Mouse (Mus musculus) stomach, postnatal 0 days (tissue): ENCODE measurements around the gene Gm10570. TPM values are rescaled to one million over a fixed set of nuclear protein-coding genes. Genes with fewer than 3 reads are reported as not detected.

Experiments used
- ATAC-seq: fragments of 200-750 bp; cut with Nextera tagmentation; 2 replicates; pipeline ENCODE4 v1.8.0; 2017; ENCODE audit not compliant: low FRiP score, low TSS enrichment
- DNase-seq: peaks from one replicate; pipeline ENCODE4 v3.0.0-alpha.2; 2016; ENCODE audit warnings: low spot score
- H3K27ac ChIP-seq: fragments of 300-500 bp; sonication (generic); replicated peaks from 2 replicates; pipeline ENCODE4 v1.5.1; 2014; ENCODE audit warnings: mild to moderate bottlenecking, control low read depth
- H3K27me3 ChIP-seq: fragments of 300-500 bp; sonication (generic); 2 replicates; pipeline ENCODE4 v1.6.1; 2014; ENCODE audit warnings: low read length; ENCODE audit not compliant: control insufficient read depth, insufficient read depth
- H3K36me3 ChIP-seq: fragments of 300-500 bp; sonication (generic); 2 replicates; pipeline ENCODE4 v1.6.1; 2014; ENCODE audit warnings: low read length, mixed read lengths; ENCODE audit not compliant: control insufficient read depth, insufficient read depth
- H3K4me1 ChIP-seq: fragments of 300-500 bp; sonication (generic); replicated peaks from 2 replicates; pipeline ENCODE4 v1.6.1; 2014; ENCODE audit warnings: antibody characterized with exemption; ENCODE audit not compliant: control insufficient read depth, insufficient read depth
- H3K4me2 ChIP-seq: fragments of 300-500 bp; sonication (generic); replicated peaks from 2 replicates; pipeline ENCODE4 v1.6.1; 2014; ENCODE audit warnings: low read depth, mild to moderate bottlenecking, control low read depth, moderate library complexity
- H3K4me3 ChIP-seq: fragments of 300-500 bp; sonication (generic); 2 replicates; pipeline ENCODE4 v1.5.1; 2014; ENCODE audit warnings: low read depth, low read length, control low read depth
- H3K9ac ChIP-seq: fragments of 300-500 bp; sonication (generic); 2 replicates; pipeline ENCODE4 v1.6.1; 2014; ENCODE audit warnings: mild to moderate bottlenecking, low read length, control low read depth, mixed read lengths
- H3K9me3 ChIP-seq: fragments of 300-500 bp; sonication (generic); 2 replicates; pipeline ENCODE4 v1.6.1; 2016; ENCODE audit warnings: low read length; ENCODE audit not compliant: control insufficient read depth
- CTCF ChIP-seq: IDR thresholded peaks from 2 replicates; pipeline ENCODE4 v1.5.1; 2016; ENCODE audit warnings: antibody characterized with exemption, low read depth, mild to moderate bottlenecking, moderate library complexity
- EP300 ChIP-seq: optimal IDR thresholded peaks from 2 replicates; pipeline ENCODE3; 2016; ENCODE audit warnings: antibody characterized with exemption
- WGBS: fragments of 180-500 bp; shearing (Covaris S2); extraction: QIAGEN DNeasy Blood & Tissue Kit; methylation state at CpG from one replicate; pipeline ENCODE4 v1.1.7; 2014; 5-methylcytosine and 5-hydroxymethylcytosine counted together
- polyA plus RNA-seq: library from polyadenylated mRNA; unstranded; fragments of >200 nt; fragmentation: Nextera tagmentation; extraction: Ambion mirVana; gene quantifications from 2 replicates; pipeline ENCODE4 v1.2.1, GENCODE M21; 2015

Gm10570 gene
- polyA plus RNA-seq, 1 experiment from 2014 or later: not detected

DNA sequence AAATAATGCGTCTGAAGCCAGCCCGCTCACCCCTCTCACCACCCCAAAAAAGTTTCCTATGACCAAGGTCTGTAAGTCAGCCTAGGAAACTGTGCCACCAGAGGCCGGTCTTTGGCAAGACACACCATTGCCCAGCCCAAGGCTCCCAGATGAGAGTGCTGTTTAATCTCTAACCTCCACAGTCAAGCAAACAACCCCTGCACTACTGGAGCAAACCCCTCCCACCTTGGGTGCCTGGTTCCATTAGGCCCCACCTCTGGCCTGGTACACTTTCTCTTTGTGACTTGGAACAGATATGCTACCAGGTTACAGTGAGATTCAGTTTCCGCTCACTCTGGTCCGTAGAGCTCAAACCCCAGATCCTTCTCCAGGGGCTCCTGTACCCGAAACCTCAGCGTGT, 41.4 kb downstream of the Gm10570 start:
- peak; percentile 88 for DNase-seq
- ATAC-seq: peak; percentile 91
- Histone ChIP-seq H3K4me2 (peak overlapping the region; percentile 43), H3K4me3 (0 out of 2 replicates have a peak overlapping the region, but pooled peaks have one; percentile 17), H3K9ac (peak overlapping the region; percentile 35; the same call in 1 of the 2 replicates), H3K4me1 (no peaks in the 10 kb centered on the region), H3K27ac (peak overlapping the region; percentile 90), H3K36me3 (no peaks in the 10 kb centered on the region), H3K27me3 (no peaks in the 10 kb centered on the region), H3K9me3 (no peaks in the 10 kb centered on the region)
- 53% methylated on average over 7 of the region's 7 CpGs for WGBS
- TF ChIP-seq CTCF: peak; percentile 29
- no peak for TF ChIP-seq EP300

DNA sequence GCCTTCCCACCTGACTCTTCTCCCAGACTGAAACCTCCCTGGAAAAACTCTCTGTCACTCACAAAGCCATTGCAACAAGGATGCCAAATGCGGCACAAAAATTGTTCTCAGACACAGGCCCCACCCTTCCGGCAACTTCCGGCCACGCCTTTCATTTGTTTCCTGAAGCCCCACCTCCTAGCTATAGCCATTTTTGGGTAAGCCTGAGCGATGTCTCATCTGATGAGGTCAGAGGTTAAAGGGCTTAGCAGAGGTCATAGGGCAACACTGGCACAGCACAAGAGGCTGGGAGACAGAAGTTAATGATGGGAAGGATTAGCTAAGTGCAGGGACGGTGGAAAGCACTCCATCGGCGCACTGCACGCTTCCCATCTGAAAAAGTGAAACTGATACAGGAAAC, 41.9 kb downstream of the Gm10570 start:
- Histone ChIP-seq H3K9ac (peak overlapping the region; percentile 35; the same call in 1 of the 2 replicates), H3K4me2 (peak overlapping the region; percentile 43), H3K27ac (peak overlapping the region; percentile 90), H3K4me3 (0 out of 2 replicates have a peak overlapping the region, but pooled peaks have one; percentile 17), H3K4me1 (no peaks in the 10 kb centered on the region), H3K9me3 (no peaks in the 10 kb centered on the region), H3K36me3 (no peaks in the 10 kb centered on the region), H3K27me3 (no peaks in the 10 kb centered on the region)
- peak; percentile 45 for DNase-seq
- ATAC-seq: peak; percentile 18
- TF ChIP-seq CTCF: no peak
- no peak for TF ChIP-seq EP300
- WGBS: 33% methylated on average over 9 of the region's 9 CpGs

DNA sequence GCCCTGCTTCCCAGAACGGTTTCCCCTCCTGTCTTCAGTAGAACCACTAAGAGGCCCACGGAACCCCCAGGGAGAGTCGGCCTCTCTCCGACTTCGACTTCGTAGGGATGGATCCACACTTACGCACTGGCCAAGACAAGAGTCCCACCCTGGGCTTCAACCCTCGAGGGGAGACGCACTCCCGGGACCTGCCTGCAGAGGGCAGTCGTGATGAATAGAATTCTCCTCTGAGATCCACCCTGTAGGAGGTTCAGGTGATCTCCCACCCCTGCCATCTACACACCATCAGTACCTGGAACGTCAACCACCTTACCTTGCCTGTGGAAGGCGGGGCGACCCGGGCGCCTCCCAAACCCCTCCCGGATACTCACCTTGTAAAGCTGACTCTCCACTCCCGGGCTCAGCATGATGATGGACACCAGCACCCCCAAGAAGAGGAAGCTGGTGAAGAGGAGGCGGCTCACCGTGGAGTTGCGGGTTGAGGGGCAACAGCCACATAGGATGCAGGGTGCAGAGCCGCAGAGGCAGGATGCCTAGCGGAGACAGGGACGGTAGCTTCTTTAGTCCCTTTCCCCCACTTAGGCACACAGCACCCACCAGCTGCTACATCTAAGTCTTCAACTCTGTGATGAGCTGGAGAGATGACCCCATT, 43.6 kb downstream of the Gm10570 start:
- no peaks in the 10 kb centered on the region for H3K27me3 ChIP-seq
- no peak overlapping the region for H3K27ac ChIP-seq
- no peak overlapping the region for H3K9ac ChIP-seq
- peak; percentile 78 for DNase-seq
- no peak overlapping the region for H3K4me3 ChIP-seq
- H3K4me1 ChIP-seq: no peaks in the 10 kb centered on the region
- peak; percentile 11; the same call in 1 of the 2 replicates for ATAC-seq
- peak; percentile 80 for TF ChIP-seq CTCF
- TF ChIP-seq EP300: no peak
- 28% methylated on average over 24 of the region's 24 CpGs for WGBS
- H3K4me2 ChIP-seq: no peak overlapping the region
- H3K9me3 ChIP-seq: no peaks in the 10 kb centered on the region
- no peaks in the 10 kb centered on the region; the same call in 1 of the 2 replicates for H3K36me3 ChIP-seq

DNA sequence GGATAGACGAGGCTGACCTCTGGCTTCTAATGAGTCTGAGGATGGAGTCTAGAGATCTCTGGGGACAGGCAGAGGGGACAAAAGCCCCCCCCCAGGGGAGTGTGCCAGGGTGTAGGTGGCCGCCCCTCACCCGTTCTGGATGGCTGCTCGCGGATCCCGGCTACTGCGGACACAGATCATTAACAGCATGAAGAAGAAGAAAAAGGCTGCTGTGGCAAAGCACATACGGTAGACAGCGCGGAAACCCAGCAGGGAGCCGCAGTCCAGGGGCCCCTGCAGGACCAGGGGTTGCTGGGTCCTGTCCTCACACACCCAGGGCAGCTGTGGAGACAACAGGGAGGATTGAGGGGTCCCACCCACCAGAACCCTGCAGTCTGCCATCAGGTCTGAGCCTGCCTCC, 44.3 kb downstream of the Gm10570 start:
- TF ChIP-seq CTCF (no peak), EP300 (no peak)
- H3K27ac ChIP-seq: no peak overlapping the region
- no peak overlapping the region for H3K4me2 ChIP-seq
- H3K9ac ChIP-seq: no peak overlapping the region
- no peak overlapping the region for H3K4me3 ChIP-seq
- H3K36me3 ChIP-seq: no peaks in the 10 kb centered on the region; the same call in 1 of the 2 replicates
- ATAC-seq: no peak
- no peaks in the 10 kb centered on the region for H3K4me1 ChIP-seq
- WGBS: 61% methylated on average over 10 of the region's 11 CpGs
- H3K9me3 ChIP-seq: no peaks in the 10 kb centered on the region
- H3K27me3 ChIP-seq: no peaks in the 10 kb centered on the region
- no peak for DNase-seq

DNA sequence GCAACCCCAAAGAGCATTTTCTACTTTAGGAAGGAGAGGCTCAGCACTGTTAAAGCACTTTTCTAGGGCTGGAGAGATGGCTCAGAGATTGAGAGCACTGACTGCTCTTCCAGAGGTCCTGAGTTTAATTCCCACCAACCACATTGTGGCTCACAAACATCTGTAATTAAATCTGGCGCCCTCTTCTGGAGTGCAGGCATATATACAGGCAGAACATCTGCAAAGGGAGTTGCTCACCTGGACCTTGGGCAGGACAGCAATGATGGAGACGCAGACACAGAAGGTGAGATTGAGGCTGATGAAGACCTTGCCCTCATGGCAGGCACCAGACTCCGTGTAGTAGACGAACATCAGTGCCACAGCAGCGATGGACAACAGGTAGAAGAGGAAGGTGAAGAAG, 48.1 kb downstream of the Gm10570 start:
- no peak overlapping the region for H3K9ac ChIP-seq
- DNase-seq: no peak
- ATAC-seq: no peak
- 29% methylated on average over 5 of the region's 5 CpGs for WGBS
- no peak overlapping the region for H3K27ac ChIP-seq
- H3K36me3 ChIP-seq: no peaks in the 10 kb centered on the region; the same call in 1 of the 2 replicates
- TF ChIP-seq EP300: no peak
- TF ChIP-seq CTCF: peak; percentile 62
- no peaks in the 10 kb centered on the region for H3K27me3 ChIP-seq
- no peaks in the 10 kb centered on the region for H3K9me3 ChIP-seq
- no peaks in the 10 kb centered on the region for H3K4me1 ChIP-seq
- no peak overlapping the region for H3K4me2 ChIP-seq
- no peak overlapping the region for H3K4me3 ChIP-seq

Other genes starting within 250 kb of the Gm10570 start
- gene Pef1, start 206.1 kb downstream of the Gm10570 start, polyA plus RNA-seq: 63.7 and 64.7 TPM in 2 replicates
- 0.39 and 0.73 TPM in 2 replicates for gene Hcrtr1, start 169.3 kb downstream of the Gm10570 start, polyA plus RNA-seq
- 123 and 131 TPM in 2 replicates for gene Tinagl1, start 133.6 kb downstream of the Gm10570 start, polyA plus RNA-seq
- not detected in 2 replicates for gene Gm853, start 86.3 kb downstream of the Gm10570 start, polyA plus RNA-seq
- gene Serinc2, start 29.5 kb downstream of the Gm10570 start, polyA plus RNA-seq: 137 and 142 TPM in 2 replicates
- gene Fabp3, start 79 bp downstream of the Gm10570 start, polyA plus RNA-seq: 74.2 and 83.8 TPM in 2 replicates
- gene Zcchc17, start 51.3 kb upstream of the Gm10570 start, polyA plus RNA-seq: 44.8 and 50.4 TPM in 2 replicates
- gene Snrnp40, start 51.5 kb upstream of the Gm10570 start, polyA plus RNA-seq: 61.6 and 62.9 TPM in 2 replicates